Mouse (Mus musculus) midbrain, embryonic 12.5 days (tissue): ENCODE measurements around the gene St8sia1. TPM values are rescaled to one million over a fixed set of nuclear protein-coding genes. Genes with fewer than 3 reads are reported as not detected.

Source experiments
- ATAC-seq: fragments of 200-750 bp; cut with Nextera tagmentation; 2 replicates; pipeline ENCODE4 v1.8.0; 2017; ENCODE audit warnings: low read depth, moderate TSS enrichment, moderate library complexity; ENCODE audit not compliant: low FRiP score
- H3K27ac ChIP-seq: fragments of 300-500 bp; sonication (generic); replicated peaks from 2 replicates; pipeline ENCODE4 v1.5.1; 2016; ENCODE audit warnings: mild to moderate bottlenecking
- H3K27me3 ChIP-seq: fragments of 300-500 bp; sonication (generic); 2 replicates; pipeline ENCODE4 v1.6.1; 2016; ENCODE audit warnings: mild to moderate bottlenecking
- H3K36me3 ChIP-seq: fragments of 300-500 bp; sonication (generic); 2 replicates; pipeline ENCODE4 v1.6.1; 2016
- H3K4me1 ChIP-seq: fragments of 300-500 bp; sonication (generic); 2 replicates; pipeline ENCODE4 v1.6.1; 2016
- H3K4me2 ChIP-seq: fragments of 300-500 bp; sonication (generic); replicated peaks from 2 replicates; pipeline ENCODE4 v1.6.1; 2016; ENCODE audit warnings: mild to moderate bottlenecking, moderate library complexity
- H3K4me3 ChIP-seq: fragments of 300-500 bp; sonication (generic); 2 replicates; pipeline ENCODE4 v1.5.1; 2016; ENCODE audit warnings: mild to moderate bottlenecking
- H3K9ac ChIP-seq: fragments of 300-500 bp; sonication (generic); replicated peaks from 2 replicates; pipeline ENCODE4 v1.6.1; 2016; ENCODE audit warnings: mild to moderate bottlenecking, moderate library complexity
- H3K9me3 ChIP-seq: fragments of 300-500 bp; sonication (generic); 2 replicates; pipeline ENCODE4 v1.6.1; 2016; ENCODE audit warnings: mild to moderate bottlenecking
- whole genome bisulfite sequencing: fragments of 180-500 bp; shearing (Covaris S2); methylation state at CpG from one replicate; pipeline ENCODE4 v1.1.7; 2016; 5-methylcytosine and 5-hydroxymethylcytosine counted together
- polyA plus RNA-seq: library from polyadenylated mRNA; unstranded; fragments of >200 nt; fragmentation: Nextera tagmentation; extraction: Ambion mirVana; gene quantifications from 2 replicates; pipeline ENCODE4 v1.2.1, GENCODE M21; 2016

St8sia1 gene
- polyA plus RNA-seq, 1 experiment from 2014 or later = 7.9 TPM

- no peaks in the 10 kb centered on the region for H3K9me3 ChIP-seq
- H3K36me3 ChIP-seq = no peaks in the 10 kb centered on the region
- H3K27ac ChIP-seq = no peak overlapping the region
- no peak overlapping the region for H3K9ac ChIP-seq
- no peak overlapping the region for H3K4me3 ChIP-seq
- H3K27me3 ChIP-seq = no peaks in the 10 kb centered on the region
- WGBS = 84% methylated on average over 6 of the region's 6 CpGs
- no peak overlapping the region for H3K4me2 ChIP-seq
- H3K4me1 ChIP-seq = peaks cover 14% of the 10 kb centered on the region; the same call in 1 of the 2 replicates
- ATAC-seq = no peak
Measured at GRCm38 (mm10) chr6:142852419-142853377, 111.6 kb downstream of the St8sia1 start.

GRCm38 (mm10) chr6:142850436-142850835 is 113.8 kb downstream of the St8sia1 start:
- Histone ChIP-seq H3K4me3 (no peak overlapping the region), H3K27ac (no peak overlapping the region), H3K36me3 (no peaks in the 10 kb centered on the region), H3K9me3 (no peaks in the 10 kb centered on the region), H3K9ac (no peak overlapping the region), H3K4me2 (no peak overlapping the region), H3K27me3 (no peaks in the 10 kb centered on the region), H3K4me1 (no peaks in the 10 kb centered on the region)
- ATAC-seq = no peak
- WGBS = 91% methylated on average over 8 of the region's 8 CpGs

- Histone ChIP-seq H3K9me3 (no peaks in the 10 kb centered on the region), H3K4me1 (no peaks in the 10 kb centered on the region), H3K4me3 (no peak overlapping the region), H3K9ac (no peak overlapping the region), H3K36me3 (no peaks in the 10 kb centered on the region), H3K4me2 (no peak overlapping the region), H3K27ac (no peak overlapping the region), H3K27me3 (no peaks in the 10 kb centered on the region)
- no peak for ATAC-seq
- 66% methylated on average over 5 of the region's 5 CpGs for WGBS
Measured at GRCm38 (mm10) chr6:142849326-142849725, 114.9 kb downstream of the St8sia1 start.

- 83% methylated on average over 8 of the region's 8 CpGs for WGBS
Measured at GRCm38 (mm10) chr6:142847914-142848674, 116.2 kb downstream of the St8sia1 start.

GRCm38 (mm10) chr6:142846855-142847254 is 117.4 kb downstream of the St8sia1 start:
- Histone ChIP-seq H3K9me3 (no peaks in the 10 kb centered on the region), H3K4me1 (no peaks in the 10 kb centered on the region), H3K36me3 (no peaks in the 10 kb centered on the region), H3K4me3 (no peak overlapping the region), H3K27ac (no peak overlapping the region), H3K9ac (no peak overlapping the region), H3K27me3 (no peaks in the 10 kb centered on the region), H3K4me2 (no peak overlapping the region)
- WGBS = 90% methylated on average over 4 of the region's 4 CpGs
- no peak for ATAC-seq

More at GRCm38 (mm10) chr6:142847914-142848674, 116.2 kb downstream of the St8sia1 start:
- Histone ChIP-seq H3K4me2 (no peak overlapping the region), H3K27ac (no peak overlapping the region), H3K9ac (no peak overlapping the region), H3K4me3 (no peak overlapping the region), H3K27me3 (no peaks in the 10 kb centered on the region), H3K4me1 (no peaks in the 10 kb centered on the region), H3K9me3 (no peaks in the 10 kb centered on the region), H3K36me3 (no peaks in the 10 kb centered on the region)
- ATAC-seq = no peak

- Histone ChIP-seq H3K9ac (no peak overlapping the region), H3K27ac (no peak overlapping the region), H3K4me1 (no peaks in the 10 kb centered on the region), H3K4me2 (no peak overlapping the region), H3K4me3 (no peak overlapping the region), H3K27me3 (no peaks in the 10 kb centered on the region), H3K9me3 (no peaks in the 10 kb centered on the region), H3K36me3 (no peaks in the 10 kb centered on the region)
- 90% methylated on average over 4 of the region's 4 CpGs for WGBS
- ATAC-seq = no peak
Measured at GRCm38 (mm10) chr6:142845066-142845465, 119.2 kb downstream of the St8sia1 start.

- H3K9ac ChIP-seq = no peak overlapping the region
- H3K9me3 ChIP-seq = no peaks in the 10 kb centered on the region
- H3K4me1 ChIP-seq = no peaks in the 10 kb centered on the region
- ATAC-seq = no peak
- H3K27ac ChIP-seq = no peak overlapping the region
- 82% methylated on average over 4 of the region's 4 CpGs for WGBS
- H3K4me3 ChIP-seq = no peak overlapping the region
- H3K36me3 ChIP-seq = no peaks in the 10 kb centered on the region
- H3K4me2 ChIP-seq = no peak overlapping the region
- H3K27me3 ChIP-seq = no peaks in the 10 kb centered on the region
Measured at GRCm38 (mm10) chr6:142844061-142844460, 120.2 kb downstream of the St8sia1 start.

GRCm38 (mm10) chr6:142838501-142838900 is 125.8 kb downstream of the St8sia1 start:
- Histone ChIP-seq H3K36me3 (no peaks in the 10 kb centered on the region), H3K9ac (no peak overlapping the region), H3K4me3 (no peak overlapping the region), H3K9me3 (no peaks in the 10 kb centered on the region), H3K27ac (no peak overlapping the region), H3K4me2 (no peak overlapping the region), H3K4me1 (peaks cover 5% of the 10 kb centered on the region; the same call in 1 of the 2 replicates), H3K27me3 (no peaks in the 10 kb centered on the region)
- no peak for ATAC-seq
- 92% methylated on average over 1 of the region's 1 CpGs for WGBS

- WGBS = 85% methylated on average over 9 of the region's 9 CpGs
- Histone ChIP-seq H3K27me3 (no peaks in the 10 kb centered on the region), H3K9me3 (no peaks in the 10 kb centered on the region), H3K27ac (no peak overlapping the region), H3K4me1 (peaks cover 5% of the 10 kb centered on the region; the same call in 1 of the 2 replicates), H3K9ac (no peak overlapping the region), H3K4me2 (no peak overlapping the region), H3K4me3 (no peak overlapping the region), H3K36me3 (no peaks in the 10 kb centered on the region)
- ATAC-seq = no peak
Measured at GRCm38 (mm10) chr6:142837326-142837725, 126.9 kb downstream of the St8sia1 start.

- H3K4me3 ChIP-seq = no peak overlapping the region
- no peaks in the 10 kb centered on the region for H3K36me3 ChIP-seq
- 44% methylated on average over 18 of the region's 18 CpGs for WGBS
- no peaks in the 10 kb centered on the region for H3K9me3 ChIP-seq
- ATAC-seq = peak; percentile 80
- peaks cover 5% of the 10 kb centered on the region; the same call in 1 of the 2 replicates for H3K4me1 ChIP-seq
- 0 out of 2 replicates have a peak overlapping the region, but pooled peaks have one; percentile 15 for H3K4me2 ChIP-seq
- no peaks in the 10 kb centered on the region for H3K27me3 ChIP-seq
- H3K9ac ChIP-seq = no peak overlapping the region
- peak overlapping the region; percentile 64 for H3K27ac ChIP-seq
Measured at GRCm38 (mm10) chr6:142835726-142836125, 128.5 kb downstream of the St8sia1 start.

GRCm38 (mm10) chr6:142834911-142835310 is 129.3 kb downstream of the St8sia1 start:
- H3K36me3 ChIP-seq = no peaks in the 10 kb centered on the region
- no peak for ATAC-seq
- WGBS = 80% methylated on average over 4 of the region's 4 CpGs
- H3K27me3 ChIP-seq = no peaks in the 10 kb centered on the region
- H3K9ac ChIP-seq = no peak overlapping the region
- no peaks in the 10 kb centered on the region for H3K9me3 ChIP-seq
- H3K4me3 ChIP-seq = no peak overlapping the region
- H3K4me2 ChIP-seq = no peak overlapping the region
- H3K27ac ChIP-seq = no peak overlapping the region
- H3K4me1 ChIP-seq = peaks cover 5% of the 10 kb centered on the region; the same call in 1 of the 2 replicates

GRCm38 (mm10) chr6:142831706-142832105 is 132.5 kb downstream of the St8sia1 start:
- H3K9ac ChIP-seq = no peak overlapping the region
- H3K4me1 ChIP-seq = peaks cover 5% of the 10 kb centered on the region; the same call in 1 of the 2 replicates
- H3K4me3 ChIP-seq = no peak overlapping the region
- H3K4me2 ChIP-seq = no peak overlapping the region
- H3K9me3 ChIP-seq = no peaks in the 10 kb centered on the region
- no peaks in the 10 kb centered on the region for H3K27me3 ChIP-seq
- H3K36me3 ChIP-seq = no peaks in the 10 kb centered on the region
- no peak overlapping the region for H3K27ac ChIP-seq
- WGBS = 82% methylated on average over 3 of the region's 3 CpGs
- no peak for ATAC-seq
